Mouse (Mus musculus) liver, adult 2 months (tissue): ENCODE data around the gene Nck1.

Experiments used
- CTCF ChIP-seq: fragments of 200-500 bp; IDR thresholded peaks from 2 replicates; pipeline ENCODE4 v1.5.1; 2011; ENCODE audit warnings: low read depth, low read length, control low read depth
- POLR2A ChIP-seq: fragments of 200-500 bp; IDR thresholded peaks from 2 replicates; pipeline ENCODE4 v1.6.1; 2011; ENCODE audit warnings: low read length, control low read depth; ENCODE audit not compliant: insufficient read depth; ENCODE audit errors: extremely low read depth

DNA sequence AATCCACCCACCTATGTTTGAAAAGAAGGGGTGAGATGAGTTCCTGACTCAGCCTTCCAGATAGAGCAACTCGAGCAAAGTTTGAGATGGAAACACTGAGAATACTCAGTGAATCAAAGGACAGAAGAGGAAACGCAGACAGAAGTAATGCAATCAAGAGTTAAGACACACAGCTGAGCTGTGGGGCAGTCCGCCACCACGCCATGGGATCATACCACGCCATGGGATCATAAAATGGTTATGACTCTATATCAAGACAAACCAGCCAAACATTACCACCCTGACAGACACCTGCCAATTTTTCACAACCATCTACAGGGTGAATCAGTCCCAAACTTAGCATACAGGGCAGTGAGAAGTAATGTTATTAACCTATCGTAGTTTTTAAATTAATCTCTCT is 57.0 kb downstream of the Nck1 start:
- TF ChIP-seq CTCF: no peak
- no peak for TF ChIP-seq POLR2A
